Mouse (Mus musculus): ENCODE data around the gene Mroh7.

Mroh7 gene

GRCm38 (mm10) chr4:106707957-106708356, 22.8 kb downstream of the Mroh7 start:
- CTCF ChIA-PET: interaction anchor here (0.6 to 5.6 kb wide), 48 partner anchors 8 to 470 kb away, joined by 3 to 53 read pairs (median 4); partner anchors contain the start of genes Fam151a (in 1 of the 4), Lexm (in 1 of the 4), Tmem59 (in 1 of the 4) and Ttc22 (in 1 of the 4)
- POLR2A ChIA-PET: interaction anchor here in 3 of 4 experiments (0.5 to 2.6 kb wide), 14 partner anchors 11 to 1651 kb away, joined by 3 to 11 read pairs (median 4); no protein-coding TSS in a partner anchor

- POLR2A ChIA-PET: interaction anchor here in 3 of 4 experiments (0.6 to 2.6 kb wide), 12 partner anchors 10 to 98 kb away, joined by 3 to 6 read pairs (median 4); partner anchors contain the start of gene Ttc4 (in 1 of the 3)
- CTCF ChIA-PET: interaction anchor here in 3 of 4 experiments (0.6 to 1.8 kb wide), 8 partner anchors 8 to 104 kb away, joined by 3 to 8 read pairs (median 4); no protein-coding TSS in a partner anchor
Observed at GRCm38 (mm10) chr4:106705096-106705665, 25.5 kb downstream of the Mroh7 start.

GRCm38 (mm10) chr4:106704416-106704815, 26.3 kb downstream of the Mroh7 start:
- POLR2A ChIA-PET: interaction anchor here (0.5 to 2.6 kb wide), 14 partner anchors 9 to 155 kb away, joined by 3 to 6 read pairs (median 4); partner anchors contain the start of gene Ttc4 (in 2 of the 4)
- CTCF ChIA-PET: interaction anchor here in 3 of 4 experiments (0.6 to 1.8 kb wide), 8 partner anchors 9 to 232 kb away, joined by 3 to 6 read pairs (median 4); no protein-coding TSS in a partner anchor

- POLR2A ChIA-PET: interaction anchor here (0.5 to 2.6 kb wide), 14 partner anchors 8 to 156 kb away, joined by 3 to 6 read pairs (median 4); partner anchors contain the start of gene Ttc4 (in 2 of the 4)
- CTCF ChIA-PET: interaction anchor here in 3 of 4 experiments (0.6 to 1.8 kb wide), 7 partner anchors 10 to 232 kb away, joined by 3 to 6 read pairs (median 4); no protein-coding TSS in a partner anchor
Observed at GRCm38 (mm10) chr4:106703956-106704355, 26.8 kb downstream of the Mroh7 start.

GRCm38 (mm10) chr4:106700798-106701197, 29.9 kb downstream of the Mroh7 start:
- ChIA-PET POLR2A (interaction anchor here in 2 of 4 experiments (0.6 to 1.5 kb wide), 4 partner anchors 24 to 71 kb away, joined by 3 to 5 read pairs (median 4); no protein-coding TSS in a partner anchor), CTCF (interaction anchor here in 3 of 4 experiments (0.6 to 2.0 kb wide), 7 partner anchors 9 to 1288 kb away, joined by 3 to 13 read pairs (median 4); no protein-coding TSS in a partner anchor)

- ChIA-PET CTCF (interaction anchor here in 3 of 4 experiments (0.5 to 2.0 kb wide), 18 partner anchors 8 to 1542 kb away, joined by 3 to 8 read pairs (median 4); no protein-coding TSS in a partner anchor), POLR2A (interaction anchor here in 1 of 4 experiments (0.8 to 1.5 kb wide), 2 partner anchors 50 to 70 kb away, joined by 3 to 4 read pairs; no protein-coding TSS in a partner anchor)
Observed at GRCm38 (mm10) chr4:106699989-106700388, 30.7 kb downstream of the Mroh7 start.

GRCm38 (mm10) chr4:106693841-106694430, 36.8 kb downstream of the Mroh7 start:
- CTCF ChIA-PET: no interaction called here
- POLR2A ChIA-PET: no interaction called here

GRCm38 (mm10) chr4:106688636-106689296, 42.0 kb downstream of the Mroh7 start:
- POLR2A ChIA-PET: interaction anchor here in 1 of 4 experiments (0.6 kb wide), 1 partner anchor 67 kb away, joined by 3 read pairs; no protein-coding TSS in a partner anchor
- CTCF ChIA-PET: no interaction called here

- ChIA-PET POLR2A (interaction anchor here in 1 of 4 experiments (1.1 to 2.1 kb wide), 2 partner anchors 10 to 31 kb away, joined by 5 read pairs; no protein-coding TSS in a partner anchor), CTCF (interaction anchor here in 1 of 4 experiments (1.0 kb wide), 1 partner anchor 19 kb away, joined by 3 read pairs; no protein-coding TSS in a partner anchor)
Observed at GRCm38 (mm10) chr4:106680955-106681354, 49.8 kb downstream of the Mroh7 start.

- POLR2A ChIA-PET: interaction anchor here in 3 of 4 experiments (0.5 to 1.8 kb wide), 10 partner anchors 11 to 1124 kb away, joined by 3 to 7 read pairs (median 4); no protein-coding TSS in a partner anchor
- CTCF ChIA-PET: interaction anchor here in 1 of 4 experiments (1.0 kb wide), 1 partner anchor 65 kb away, joined by 4 read pairs; no protein-coding TSS in a partner anchor
Observed at GRCm38 (mm10) chr4:106679152-106679551, 51.6 kb downstream of the Mroh7 start.

GRCm38 (mm10) chr4:106678442-106679118, 52.1 kb downstream of the Mroh7 start, which contains the start of gene Ttc4:
Gene Ttc4 (minus strand): TSS chr4:106678944.
- ChIA-PET CTCF (interaction anchor here in 2 of 4 experiments (0.6 to 1.0 kb wide), 2 partner anchors 48 to 64 kb away, joined by 4 to 5 read pairs; no protein-coding TSS in a partner anchor), POLR2A (interaction anchor here in 3 of 4 experiments (0.5 to 1.8 kb wide), 18 partner anchors 9 to 1729 kb away, joined by 3 to 7 read pairs (median 4); partner anchors contain the start of gene Tmem59 (in 1 of the 3))

- CTCF ChIA-PET: no interaction called here
- POLR2A ChIA-PET: interaction anchor here in 3 of 4 experiments (0.6 to 0.8 kb wide), 4 partner anchors 10 to 502 kb away, joined by 3 to 4 read pairs (median 3); partner anchors contain the start of genes Tceanc2 (in 1 of the 3) and Tmem59 (in 1 of the 3)
Observed at GRCm38 (mm10) chr4:106676749-106677148, 54.0 kb downstream of the Mroh7 start.

GRCm38 (mm10) chr4:106666546-106666945, 64.2 kb downstream of the Mroh7 start:
- ChIA-PET POLR2A (interaction anchor here in 3 of 4 experiments (1.0 to 2.5 kb wide), 5 partner anchors 10 to 21 kb away, joined by 3 to 11 read pairs (median 4); partner anchors contain the start of gene Ttc4 (in 1 of the 3)), CTCF (interaction anchor here (0.5 to 1.9 kb wide), 9 partner anchors 8 to 501 kb away, joined by 3 to 6 read pairs (median 3); no protein-coding TSS in a partner anchor)

- ChIA-PET CTCF (interaction anchor here in 3 of 4 experiments (0.6 to 1.9 kb wide), 9 partner anchors 8 to 58 kb away, joined by 3 to 6 read pairs (median 3); no protein-coding TSS in a partner anchor), POLR2A (interaction anchor here in 3 of 4 experiments (0.6 to 2.5 kb wide), 11 partner anchors 9 to 521 kb away, joined by 3 to 11 read pairs (median 4); partner anchors contain the start of gene Ttc4 (in 1 of the 3))
Observed at GRCm38 (mm10) chr4:106665673-106666072, 65.1 kb downstream of the Mroh7 start.

GRCm38 (mm10) chr4:106665269-106665668, 65.5 kb downstream of the Mroh7 start:
- CTCF ChIA-PET: interaction anchor here in 2 of 4 experiments (0.5 to 1.9 kb wide), 5 partner anchors 25 to 40 kb away, joined by 3 to 5 read pairs (median 3); no protein-coding TSS in a partner anchor
- POLR2A ChIA-PET: interaction anchor here in 3 of 4 experiments (0.6 to 2.5 kb wide), 10 partner anchors 9 to 522 kb away, joined by 3 to 11 read pairs (median 4); no protein-coding TSS in a partner anchor

- ChIA-PET POLR2A (interaction anchor here in 3 of 4 experiments (0.6 to 2.5 kb wide), 8 partner anchors 8 to 337 kb away, joined by 3 to 11 read pairs (median 4); no protein-coding TSS in a partner anchor), CTCF (interaction anchor here in 2 of 4 experiments (0.5 to 1.9 kb wide), 5 partner anchors 26 to 40 kb away, joined by 3 to 5 read pairs (median 3); no protein-coding TSS in a partner anchor)
Observed at GRCm38 (mm10) chr4:106664697-106665096, 66.0 kb downstream of the Mroh7 start.

Data from embryonic stem cell, embryonic (primary cell).